Mouse (Mus musculus) stomach, embryonic 14.5 days (tissue): ENCODE measurements around the gene Gm40193. TPM values are rescaled to one million over a fixed set of nuclear protein-coding genes. Genes with fewer than 3 reads are reported as not detected.
A peak's percentile ranks its signal among the peaks of the same experiment; 100 is the strongest.

Experiments used
- ATAC-seq: fragments of 200-750 bp; cut with Nextera tagmentation; 2 replicates; pipeline ENCODE4 v1.8.0; 2017; ENCODE audit warnings: low read depth, moderate TSS enrichment; ENCODE audit not compliant: insufficient number of reproducible peaks, insufficient read depth, low FRiP score
- H3K27ac ChIP-seq: fragments of 300-500 bp; sonication (generic); 2 replicates; pipeline ENCODE4 v1.5.1; 2014; ENCODE audit warnings: mild to moderate bottlenecking, low read length, moderate library complexity, mixed read lengths
- H3K27me3 ChIP-seq: fragments of 300-500 bp; sonication (generic); 2 replicates; pipeline ENCODE4 v1.6.1; 2014; ENCODE audit warnings: low read length, control low read depth, mixed read lengths; ENCODE audit not compliant: control insufficient read depth, insufficient read depth
- H3K36me3 ChIP-seq: fragments of 300-500 bp; sonication (generic); 2 replicates; pipeline ENCODE4 v1.6.1; 2014; ENCODE audit warnings: mild to moderate bottlenecking, control low read depth, low read length, moderate library complexity, mixed read lengths; ENCODE audit not compliant: control insufficient read depth, insufficient read depth
- H3K4me1 ChIP-seq: fragments of 300-500 bp; sonication (generic); 2 replicates; pipeline ENCODE4 v1.6.1; 2014; ENCODE audit warnings: low read length, control low read depth, mixed read lengths; ENCODE audit not compliant: control insufficient read depth, insufficient read depth
- H3K4me2 ChIP-seq: fragments of 300-500 bp; sonication (generic); replicated peaks from 2 replicates; pipeline ENCODE4 v1.6.1; 2014; ENCODE audit warnings: low read depth, low read length, control low read depth
- H3K4me3 ChIP-seq: fragments of 300-500 bp; sonication (generic); 2 replicates; pipeline ENCODE4 v1.5.1; 2014; ENCODE audit warnings: low read depth, low read length, control low read depth
- H3K9ac ChIP-seq: fragments of 300-500 bp; sonication (generic); replicated peaks from 2 replicates; pipeline ENCODE4 v1.6.1; 2014; ENCODE audit warnings: low read depth, mild to moderate bottlenecking, control low read depth, low read length, moderate library complexity, mixed read lengths
- H3K9me3 ChIP-seq: fragments of 300-500 bp; sonication (generic); 2 replicates; pipeline ENCODE4 v1.6.1; 2016; ENCODE audit warnings: low read depth, low read length, control low read depth; ENCODE audit not compliant: control insufficient read depth
- WGBS: fragments of 180-500 bp; shearing (Covaris S2); extraction: QIAGEN DNeasy Blood & Tissue Kit; methylation state at CpG from one replicate; pipeline ENCODE4 v1.1.7; 2014; 5-methylcytosine and 5-hydroxymethylcytosine counted together
- polyA plus RNA-seq: library from polyadenylated mRNA; unstranded; fragments of >200 nt; fragmentation: Nextera tagmentation; extraction: Ambion mirVana; gene quantifications from 2 replicates; pipeline ENCODE4 v1.2.1, GENCODE M21; 2014

Gene Gm40193
- not detected in 2 replicates for polyA plus RNA-seq

- no peaks in the 10 kb centered on the region for H3K9me3 ChIP-seq
- H3K36me3 ChIP-seq: peaks cover 5% of the 10 kb centered on the region
- no peak within 1 kb of the TSS for H3K27ac ChIP-seq
- no peak within 1 kb of the TSS for H3K4me3 ChIP-seq
- no peaks in the 10 kb centered on the region for H3K27me3 ChIP-seq
- no peak for ATAC-seq
- WGBS: 78% methylated on average over 6 of the region's 6 CpGs
- no peak within 1 kb of the TSS for H3K4me2 ChIP-seq
- no peak within 1 kb of the TSS for H3K9ac ChIP-seq
- no peaks in the 10 kb centered on the region for H3K4me1 ChIP-seq
Observed at GRCm38 (mm10) chr11:70532839-70533238, at the start of gene Gm40193. Gene Gm40193, minus strand, starts transcription at chr11:70532939.

- no peak overlapping the region for H3K9ac ChIP-seq
- no peaks in the 10 kb centered on the region for H3K27me3 ChIP-seq
- H3K27ac ChIP-seq: peak overlapping the region; percentile 79; the same call in 1 of the 2 replicates
- 62% methylated on average over 3 of the region's 3 CpGs for WGBS
- H3K4me2 ChIP-seq: no peak overlapping the region
- ATAC-seq: no peak
- H3K36me3 ChIP-seq: no peaks in the 10 kb centered on the region
- no peaks in the 10 kb centered on the region for H3K9me3 ChIP-seq
- peaks cover 62% of the 10 kb centered on the region for H3K4me1 ChIP-seq
- H3K4me3 ChIP-seq: no peak overlapping the region
Observed at GRCm38 (mm10) chr11:70582196-70582595, 49.5 kb upstream of the Gm40193 start.

GRCm38 (mm10) chr11:70580921-70581320 is 48.2 kb upstream of the Gm40193 start:
- WGBS: 84% methylated on average over 3 of the region's 3 CpGs
- Histone ChIP-seq H3K9me3 (no peaks in the 10 kb centered on the region), H3K27ac (no peak overlapping the region), H3K4me2 (no peak overlapping the region), H3K9ac (no peak overlapping the region), H3K4me1 (peaks cover 62% of the 10 kb centered on the region), H3K4me3 (no peak overlapping the region), H3K27me3 (no peaks in the 10 kb centered on the region), H3K36me3 (no peaks in the 10 kb centered on the region)
- no peak for ATAC-seq

GRCm38 (mm10) chr11:70580358-70580720 is 47.6 kb upstream of the Gm40193 start:
- Histone ChIP-seq H3K27me3 (no peaks in the 10 kb centered on the region), H3K4me1 (peaks cover 56% of the 10 kb centered on the region), H3K4me2 (no peak overlapping the region), H3K27ac (peak overlapping the region; percentile 44; the same call in 1 of the 2 replicates), H3K36me3 (no peaks in the 10 kb centered on the region), H3K9ac (no peak overlapping the region), H3K9me3 (no peaks in the 10 kb centered on the region), H3K4me3 (no peak overlapping the region)
- WGBS: 61% methylated on average over 5 of the region's 5 CpGs
- ATAC-seq: no peak

- no peak for ATAC-seq
- Histone ChIP-seq H3K9me3 (no peaks in the 10 kb centered on the region), H3K27me3 (no peaks in the 10 kb centered on the region), H3K9ac (no peak overlapping the region), H3K27ac (peak overlapping the region; percentile 44; the same call in 1 of the 2 replicates), H3K4me1 (peaks cover 54% of the 10 kb centered on the region), H3K4me3 (no peak overlapping the region), H3K36me3 (no peaks in the 10 kb centered on the region), H3K4me2 (no peak overlapping the region)
- WGBS: 65% methylated on average over 9 of the region's 9 CpGs
Observed at GRCm38 (mm10) chr11:70579710-70580357, 47.1 kb upstream of the Gm40193 start.

GRCm38 (mm10) chr11:70578962-70579361 is 46.2 kb upstream of the Gm40193 start:
- WGBS: 82% methylated on average over 6 of the region's 6 CpGs
- Histone ChIP-seq H3K9ac (no peak overlapping the region), H3K27ac (peak overlapping the region; percentile 84), H3K27me3 (no peaks in the 10 kb centered on the region), H3K4me2 (no peak overlapping the region), H3K9me3 (no peaks in the 10 kb centered on the region), H3K36me3 (no peaks in the 10 kb centered on the region), H3K4me1 (peaks cover 51% of the 10 kb centered on the region), H3K4me3 (no peak overlapping the region)
- no peak for ATAC-seq

GRCm38 (mm10) chr11:70577201-70577600 is 44.5 kb upstream of the Gm40193 start:
- WGBS: 66% methylated on average over 3 of the region's 3 CpGs
- Histone ChIP-seq H3K27me3 (no peaks in the 10 kb centered on the region), H3K36me3 (no peaks in the 10 kb centered on the region), H3K9ac (no peak overlapping the region), H3K9me3 (no peaks in the 10 kb centered on the region), H3K27ac (peak overlapping the region; percentile 84; the same call in 1 of the 2 replicates), H3K4me1 (peaks cover 42% of the 10 kb centered on the region), H3K4me3 (no peak overlapping the region), H3K4me2 (no peak overlapping the region)
- no peak for ATAC-seq

GRCm38 (mm10) chr11:70573872-70574271 is 41.1 kb upstream of the Gm40193 start:
- Histone ChIP-seq H3K4me3 (no peak overlapping the region), H3K9me3 (no peaks in the 10 kb centered on the region), H3K4me1 (peaks cover 36% of the 10 kb centered on the region), H3K27ac (no peak overlapping the region), H3K36me3 (no peaks in the 10 kb centered on the region), H3K27me3 (no peaks in the 10 kb centered on the region), H3K4me2 (no peak overlapping the region), H3K9ac (no peak overlapping the region)
- WGBS: 77% methylated on average over 6 of the region's 6 CpGs
- no peak for ATAC-seq
